Mouse (Mus musculus) hematopoietic stem cell, adult 5-6 weeks (primary cell): Measurements from ENCODE around the gene Lsmem1. TPM values are rescaled to one million over a fixed set of nuclear protein-coding genes. Genes with fewer than 3 reads are reported as not detected.
"Not testable (repeated sequence)": the region's sequence is repeated elsewhere in the genome, so short reads cannot be mapped to it uniquely, and the experiment has no call there.

Experiments used
- ATAC-seq, 2 experiments: fragments of 125-278 bp in 1 of 2; replicated peaks in 1 of 2; 2 replicates each; pipeline ENCODE4 v1.8.0; 2016 to 2017; ENCODE audit warnings: inconsistent platforms in 2 of 2, mild to moderate bottlenecking in 2 of 2, moderate number of reproducible peaks in 2 of 2, low read depth in 1 of 2, moderate TSS enrichment in 1 of 2; ENCODE audit not compliant: low FRiP score in 2 of 2, poor library complexity in 2 of 2, severe bottlenecking in 2 of 2, insufficient read depth in 1 of 2, low TSS enrichment in 1 of 2
- total RNA-seq: library from RNA; stranded (forward); fragments of 172-1452, 232-1000 nt; gene quantifications from 2 replicates; pipeline ENCODE4 v1.2.3, GENCODE M21; 2017

Gene Lsmem1
- total RNA-seq, 1 experiment from 2014 or later = 1.5 TPM

- ATAC-seq = no peak
These were observed 20.8 kb upstream of the Lsmem1 start for GRCm38 (mm10) chr12:40220001-40220570.

GRCm38 (mm10) chr12:40218430-40218945, 19.2 kb upstream of the Lsmem1 start:
- no peak for ATAC-seq

GRCm38 (mm10) chr12:40217776-40218175, 18.5 kb upstream of the Lsmem1 start:
- no peak for ATAC-seq

DNA sequence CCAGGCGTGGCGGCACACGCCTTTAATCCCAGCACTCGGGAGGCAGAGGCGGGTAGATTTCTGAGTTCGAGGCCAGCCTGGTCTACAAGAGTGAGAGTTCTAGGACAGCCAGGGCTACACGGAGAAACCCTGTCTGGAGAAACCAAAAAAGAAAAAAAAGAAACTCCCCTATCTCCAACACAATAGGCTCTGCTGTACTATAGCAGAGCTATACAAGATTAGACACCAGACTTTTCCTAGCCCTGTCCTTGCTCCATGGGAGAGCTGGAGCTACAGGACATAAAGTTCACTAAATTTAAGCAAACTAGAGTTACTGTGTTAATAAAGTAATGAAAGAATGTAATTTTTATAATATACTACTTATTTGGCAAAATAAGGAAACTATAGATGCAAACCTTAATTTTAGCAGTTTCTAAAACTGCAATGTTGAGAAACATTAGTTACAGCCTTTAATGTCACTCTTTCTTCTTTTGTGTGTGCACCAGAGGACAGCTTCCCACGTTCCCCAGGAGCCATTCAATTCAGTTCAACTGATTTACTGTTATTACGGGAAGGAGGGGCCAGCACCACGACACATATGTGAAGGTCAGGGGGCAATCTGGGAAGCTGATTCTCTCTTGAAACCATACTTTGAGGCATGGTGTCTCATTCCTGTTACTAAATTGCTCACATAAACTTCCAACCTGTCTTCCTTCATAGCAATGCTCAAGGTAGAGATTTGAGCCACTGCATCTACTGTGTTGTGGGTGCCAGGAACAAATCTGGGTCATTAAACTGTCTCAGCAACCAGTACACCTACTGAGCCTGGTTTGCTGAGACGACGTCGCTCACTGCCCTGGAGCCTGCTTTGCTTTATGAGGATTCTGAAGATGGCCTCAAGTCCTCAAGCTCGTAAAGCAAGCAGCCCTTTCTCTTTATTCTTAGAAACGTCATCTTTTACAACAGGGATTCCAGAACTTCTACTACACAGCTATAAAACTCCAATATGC, 15.9 kb upstream of the Lsmem1 start:
- ATAC-seq = no peak

DNA sequence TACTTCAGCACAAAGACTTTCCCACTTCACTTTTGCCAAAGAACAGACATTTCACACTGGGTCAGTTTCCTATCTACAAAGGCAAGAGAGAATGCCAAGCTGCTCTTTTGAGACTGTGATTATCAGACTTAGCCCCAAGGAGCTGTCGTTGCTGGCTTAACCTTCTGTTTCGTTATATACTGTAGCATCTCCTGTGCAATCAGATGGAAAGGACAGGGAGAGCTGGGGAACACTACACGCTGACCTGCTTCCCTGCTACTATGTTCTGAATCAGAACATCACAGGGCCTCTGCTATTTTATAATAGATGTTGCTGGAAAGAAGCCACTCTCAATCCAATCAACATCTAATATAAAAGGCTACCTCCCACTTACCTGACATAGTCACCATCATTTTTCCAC, 9.8 kb upstream of the Lsmem1 start:
- no peak for ATAC-seq

GRCm38 (mm10) chr12:40207909-40208308, 8.6 kb upstream of the Lsmem1 start:
- no peak for ATAC-seq

GRCm38 (mm10) chr12:40202161-40203035, 3.1 kb upstream of the Lsmem1 start:
- no peak for ATAC-seq

DNA sequence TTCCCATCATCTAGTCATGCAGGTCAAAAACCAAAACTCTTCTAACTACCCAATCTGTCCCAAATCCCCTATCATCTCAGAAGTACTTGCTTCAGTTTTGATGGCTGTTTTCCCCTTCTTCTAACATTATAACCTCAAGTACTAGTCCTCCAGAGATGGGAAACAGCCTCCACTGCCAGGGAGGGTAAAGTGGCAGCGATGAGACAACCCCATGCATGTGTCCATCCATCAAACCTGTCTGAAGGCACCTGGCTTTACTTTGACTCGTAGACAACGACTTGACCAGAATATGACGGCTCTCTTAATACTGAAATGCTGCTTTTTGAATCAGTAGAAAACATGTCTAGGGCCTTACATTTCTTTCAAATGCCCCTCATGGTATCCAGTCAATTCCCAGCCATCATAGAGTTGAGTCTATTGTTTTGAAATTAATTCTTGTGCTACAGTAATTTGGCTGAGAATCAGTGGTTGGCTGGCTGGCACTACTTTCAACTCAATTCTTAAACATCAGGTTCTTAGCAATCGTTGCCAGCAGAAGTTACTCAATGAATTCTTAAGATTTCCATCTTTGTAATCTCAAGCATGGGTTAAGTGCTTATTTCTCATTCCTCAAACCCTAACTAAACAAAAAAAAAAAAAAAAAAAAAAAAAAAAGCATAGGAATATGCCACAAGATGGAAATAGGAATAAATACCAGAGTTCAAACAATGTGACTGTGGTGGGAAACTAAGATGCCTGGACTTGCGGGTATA, 1.4 kb upstream of the Lsmem1 start:
- ATAC-seq = no peak

DNA sequence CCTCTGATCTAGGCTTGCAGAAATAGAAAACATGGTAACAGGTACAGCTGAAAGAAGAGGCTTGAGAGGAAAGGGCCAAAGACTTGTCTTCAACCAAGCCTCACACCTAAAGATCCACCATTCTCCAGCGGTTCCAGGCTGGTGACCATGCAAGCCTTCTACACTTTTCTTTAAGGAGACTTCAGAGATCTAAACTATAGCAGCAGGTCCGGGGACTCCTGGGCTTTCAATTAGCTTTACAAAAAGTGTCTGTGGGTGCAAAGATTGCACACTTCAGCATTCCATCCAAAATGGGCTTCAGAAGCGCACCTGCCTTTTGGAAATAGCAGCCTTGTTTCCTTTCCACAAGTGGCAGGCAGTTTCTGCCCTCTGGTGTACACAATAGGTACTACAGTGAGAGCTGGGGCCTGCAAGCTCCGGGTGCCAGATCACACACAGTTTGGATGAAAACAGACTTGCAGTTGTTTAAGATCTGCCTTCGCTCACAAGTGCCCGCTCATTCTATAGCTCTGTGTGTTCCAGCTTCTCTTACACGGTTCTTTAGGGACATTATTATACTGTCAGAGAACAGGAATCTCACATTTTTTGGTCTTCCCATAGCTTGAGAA, 609 bp upstream of the Lsmem1 start:
- peak; percentile 82 to 88 for ATAC-seq

GRCm38 (mm10) chr12:40198427-40198826, 863 bp downstream of the Lsmem1 start:
- no peak for ATAC-seq

DNA sequence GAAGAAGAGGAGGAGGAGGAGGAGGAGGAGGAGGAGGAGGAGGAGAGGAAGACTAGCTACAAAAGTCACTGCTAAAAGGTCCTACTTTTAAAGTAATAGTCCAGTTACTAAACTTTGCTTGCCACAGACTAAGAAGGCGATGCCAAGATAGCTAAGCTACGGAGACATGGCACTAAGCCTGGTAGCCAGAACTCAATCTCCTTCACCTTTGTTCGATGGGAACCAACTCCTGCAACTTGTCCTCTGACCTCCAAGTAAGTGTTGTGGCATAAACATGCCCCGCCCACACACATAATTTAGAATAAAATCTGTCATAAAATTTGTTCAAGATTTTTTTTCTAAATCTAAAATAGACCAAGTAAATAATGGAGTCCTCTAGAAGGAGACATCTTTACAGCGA, 1.3 kb downstream of the Lsmem1 start:
- no peak for ATAC-seq

GRCm38 (mm10) chr12:40197511-40197910, 1.8 kb downstream of the Lsmem1 start:
- peak in 1 of 2 experiments; percentile 35; a peak in 1 of 4 replicates for ATAC-seq

DNA sequence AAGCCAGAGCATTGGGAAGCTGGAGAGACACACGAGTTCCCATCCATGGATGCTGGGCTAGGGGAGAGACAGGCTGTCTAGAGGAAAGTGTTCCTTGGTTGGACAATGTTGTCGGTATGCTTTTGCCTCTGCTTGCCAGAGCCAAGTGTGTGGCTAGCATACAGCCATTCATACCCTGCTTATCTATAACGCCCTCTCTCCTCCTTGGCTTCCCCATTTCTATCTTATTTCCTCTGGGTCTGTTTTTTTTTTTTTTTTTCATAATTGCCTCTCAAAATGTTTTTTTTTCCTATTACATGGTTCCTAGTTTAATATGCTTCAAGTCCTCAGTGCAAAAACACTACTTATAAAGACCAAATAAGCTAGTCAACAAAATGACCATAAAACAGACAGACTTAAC, 13.8 kb downstream of the Lsmem1 start:
- ATAC-seq = peak; percentile 98 to 99

DNA sequence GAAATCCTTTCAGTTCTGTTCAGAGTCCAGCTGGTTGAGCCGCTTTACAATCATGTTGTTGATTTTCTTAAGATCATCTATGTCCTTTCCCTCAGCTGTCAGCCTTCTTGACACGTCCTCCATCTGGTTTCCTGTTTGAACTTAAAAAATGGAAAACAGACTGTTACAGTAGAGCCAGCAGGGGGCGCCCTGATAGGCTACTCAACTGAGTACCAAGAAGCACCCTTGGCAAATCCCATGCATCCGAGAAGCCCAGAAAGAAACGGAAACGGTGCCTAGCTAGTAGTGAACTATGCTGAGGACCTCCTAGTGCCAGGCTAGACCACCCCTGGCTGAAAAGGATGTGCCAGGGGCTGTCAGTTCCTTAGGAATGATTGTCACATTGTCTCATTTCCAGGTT, 22.2 kb downstream of the Lsmem1 start:
- peak; percentile 42 to 56; a peak in 3 of 4 replicates for ATAC-seq

DNA sequence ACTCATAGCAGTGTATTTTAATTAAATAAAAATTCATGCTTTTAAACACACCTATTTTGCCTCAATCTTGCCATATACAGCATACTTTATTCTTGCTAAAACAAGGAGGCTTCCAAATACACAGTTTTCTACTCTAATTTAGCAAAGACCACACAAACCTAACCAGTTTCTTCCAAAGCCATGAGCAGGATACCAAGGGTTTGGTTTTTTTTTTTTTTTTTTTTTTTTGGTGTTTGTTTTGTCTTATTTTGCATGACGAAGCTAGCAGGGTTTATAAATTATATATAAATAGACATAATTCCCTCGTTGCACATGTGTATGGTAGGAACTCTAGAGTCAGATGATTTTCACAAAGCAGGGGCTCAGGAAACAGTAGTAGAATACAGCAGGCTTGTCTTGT, 23.1 kb downstream of the Lsmem1 start:
- ATAC-seq = no peak

DNA sequence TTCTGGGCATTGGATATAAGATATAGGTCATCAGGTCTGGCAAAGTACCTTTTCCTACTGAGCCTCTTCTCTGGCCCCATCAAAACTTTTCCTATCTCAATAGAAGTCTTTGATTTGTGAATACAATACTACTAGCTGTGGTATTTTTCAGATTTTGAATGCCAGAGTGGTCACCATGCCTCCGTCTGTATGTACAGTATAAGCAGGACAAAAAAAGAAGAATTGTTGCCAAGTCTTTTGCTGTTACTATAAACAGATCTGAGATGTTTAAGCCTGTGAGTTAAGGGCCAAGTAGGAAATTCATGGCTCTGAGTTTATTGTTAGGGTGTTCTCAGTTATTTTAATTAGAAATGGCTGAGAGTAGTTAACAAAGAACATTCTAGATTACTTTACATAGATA, 24.1 kb downstream of the Lsmem1 start:
- ATAC-seq = not testable (repeated sequence)
